Mouse (Mus musculus): ENCODE measurements around the gene Zfp146. TPM values are rescaled to one million over a fixed set of nuclear protein-coding genes. Genes with fewer than 3 reads are reported as not detected.
"Not testable (repeated sequence)": the region's sequence is repeated elsewhere in the genome, so short reads cannot be mapped to it uniquely, and the experiment has no call there.

Zfp146 gene
- polyA plus RNA-seq, 1 experiment = 17.8 TPM

DNA sequence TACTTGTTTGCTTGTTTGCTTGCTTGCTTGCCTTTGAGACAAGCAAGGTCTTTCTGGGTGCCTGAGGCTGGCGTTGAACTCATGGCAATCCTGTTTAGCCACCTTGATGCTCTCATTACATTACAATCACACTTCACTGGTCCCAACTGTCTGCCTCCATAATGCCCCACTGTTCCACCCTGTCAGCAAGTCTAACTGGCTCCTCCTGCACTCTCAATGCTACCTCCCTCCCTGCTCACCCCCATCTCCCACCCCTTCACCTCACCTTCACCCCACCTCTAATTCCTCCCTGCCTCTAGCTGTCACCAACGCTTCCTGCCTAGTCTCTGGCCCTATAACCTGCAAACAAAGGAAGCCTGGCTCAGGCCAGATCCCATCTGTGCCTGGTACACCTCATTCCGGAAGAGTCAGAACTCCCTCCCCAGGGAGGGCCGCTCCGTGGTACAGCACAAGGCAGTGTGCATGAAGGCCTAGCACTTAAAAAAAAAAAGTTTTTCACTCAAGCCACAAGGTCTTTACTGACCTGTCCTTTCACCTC lies 28.1 kb upstream of the Zfp146 start:
- Histone ChIP-seq H3K4me1 (ENCODE audit: control insufficient read depth, insufficient read depth, insufficient read length, low read length) (0 out of 2 replicates have a peak, but pooled peaks cover 7% of the 10 kb centered on the region), H3K27ac (replicated peaks; ENCODE audit: low read depth, low read length) (0 out of 2 replicates have a peak overlapping the region, but pooled peaks have one; percentile 14), H3K4me3 (ENCODE audit: insufficient read depth, low read depth, low read length) (no peak overlapping the region)

DNA sequence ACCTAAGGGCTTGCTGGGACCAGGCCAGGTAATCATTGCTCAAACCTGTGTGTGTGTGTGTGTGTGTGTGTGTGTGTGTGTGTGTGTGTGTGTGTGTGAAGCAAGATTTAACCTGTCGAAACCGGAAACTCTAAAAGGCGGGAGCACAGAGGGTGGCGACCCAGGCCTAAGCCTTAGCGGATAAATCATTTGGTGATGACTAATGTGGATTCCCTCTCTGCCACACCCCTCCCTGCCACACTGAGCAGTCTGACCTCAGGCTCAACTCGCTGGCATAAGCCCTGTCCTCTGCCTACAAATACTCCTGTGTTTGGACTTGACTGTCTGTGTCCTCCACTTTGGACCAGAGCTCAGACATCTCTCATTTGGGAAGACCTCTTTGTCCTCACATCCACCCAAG lies 26.6 kb upstream of the Zfp146 start:
- H3K27ac ChIP-seq (replicated peaks; ENCODE audit: low read depth, low read length) = no peak overlapping the region; the same call in 1 of the 2 replicates
- H3K4me3 ChIP-seq (ENCODE audit: insufficient read depth, low read depth, low read length) = no peak overlapping the region
- H3K4me1 ChIP-seq (ENCODE audit: control insufficient read depth, insufficient read depth, insufficient read length, low read length) = 0 out of 2 replicates have a peak, but pooled peaks cover 7% of the 10 kb centered on the region

DNA sequence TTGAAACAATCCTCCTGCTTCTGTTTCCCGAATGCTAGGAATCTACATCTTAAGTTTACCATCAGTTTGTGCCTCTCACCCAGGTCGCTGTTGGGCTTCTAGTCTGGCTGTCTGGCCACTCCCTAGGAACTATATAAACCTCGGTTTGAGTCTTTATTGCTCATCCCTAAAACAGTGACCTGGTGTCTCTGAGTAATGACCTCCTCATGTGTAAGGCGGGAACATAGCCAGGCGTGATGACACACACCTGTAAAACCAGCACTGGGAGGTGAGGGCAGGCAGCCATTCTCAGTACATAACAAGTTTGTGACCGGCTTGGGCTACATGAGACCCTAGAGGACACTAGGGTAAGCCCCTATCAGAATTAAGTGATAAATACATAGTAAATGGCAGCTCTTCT lies 25.9 kb upstream of the Zfp146 start:
- H3K27ac ChIP-seq (replicated peaks; ENCODE audit: low read depth, low read length) = no peak overlapping the region
- H3K4me3 ChIP-seq (ENCODE audit: insufficient read depth, low read depth, low read length) = 0 out of 2 replicates have a peak overlapping the region, but pooled peaks have one; percentile 8
- 0 out of 2 replicates have a peak, but pooled peaks cover 7% of the 10 kb centered on the region for H3K4me1 ChIP-seq (ENCODE audit: control insufficient read depth, insufficient read depth, insufficient read length, low read length)

GRCm38 (mm10) chr7:30194884-30195283 lies 25.3 kb upstream of the Zfp146 start:
- peak overlapping the region; percentile 98 for H3K27ac ChIP-seq (replicated peaks; ENCODE audit: low read depth, low read length)

GRCm38 (mm10) chr7:30194101-30194831 lies 24.7 kb upstream of the Zfp146 start:
- Histone ChIP-seq H3K4me3 (ENCODE audit: insufficient read depth, low read depth, low read length) (peak overlapping the region; percentile 94), H3K4me1 (ENCODE audit: control insufficient read depth, insufficient read depth, insufficient read length, low read length) (0 out of 2 replicates have a peak, but pooled peaks cover 7% of the 10 kb centered on the region), H3K27ac (replicated peaks; ENCODE audit: low read depth, low read length) (peak overlapping the region; percentile 98)

More at GRCm38 (mm10) chr7:30194884-30195283, 25.3 kb upstream of the Zfp146 start:
- Histone ChIP-seq H3K4me3 (ENCODE audit: insufficient read depth, low read depth, low read length) (peak overlapping the region; percentile 94), H3K4me1 (ENCODE audit: control insufficient read depth, insufficient read depth, insufficient read length, low read length) (0 out of 2 replicates have a peak, but pooled peaks cover 7% of the 10 kb centered on the region)

GRCm38 (mm10) chr7:30193581-30194100 lies 24.1 kb upstream of the Zfp146 start:
- peak overlapping the region; percentile 94 for H3K4me3 ChIP-seq (ENCODE audit: insufficient read depth, low read depth, low read length)
- H3K27ac ChIP-seq (replicated peaks; ENCODE audit: low read depth, low read length) = no peak overlapping the region
- H3K4me1 ChIP-seq (ENCODE audit: control insufficient read depth, insufficient read depth, insufficient read length, low read length) = 0 out of 2 replicates have a peak, but pooled peaks cover 7% of the 10 kb centered on the region

DNA sequence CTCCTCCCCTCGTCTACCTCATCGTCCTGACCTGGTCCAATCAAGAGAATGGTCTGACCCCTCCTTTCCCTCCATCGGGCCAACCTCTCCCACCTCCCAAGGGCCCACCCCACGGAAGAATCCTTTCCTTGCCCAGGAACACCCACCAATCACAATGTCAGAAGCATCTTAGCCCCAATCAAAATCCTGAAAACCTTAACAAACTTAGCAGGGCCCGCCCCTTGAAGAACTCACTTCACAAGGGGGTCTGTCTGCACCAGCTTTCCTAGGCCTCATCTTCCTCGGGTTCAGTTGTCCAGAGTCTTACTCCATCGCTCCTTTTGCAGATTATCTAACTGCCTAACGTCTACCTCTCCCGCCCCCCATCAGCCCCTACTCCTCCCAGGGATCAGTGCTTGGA lies 23.5 kb upstream of the Zfp146 start:
- Histone ChIP-seq H3K4me3 (ENCODE audit: insufficient read depth, low read depth, low read length) (peak overlapping the region; percentile 45), H3K4me1 (ENCODE audit: control insufficient read depth, insufficient read depth, insufficient read length, low read length) (0 out of 2 replicates have a peak, but pooled peaks cover 5% of the 10 kb centered on the region), H3K27ac (replicated peaks; ENCODE audit: low read depth, low read length) (no peak overlapping the region)

GRCm38 (mm10) chr7:30192088-30192487 lies 22.5 kb upstream of the Zfp146 start:
- H3K4me1 ChIP-seq (ENCODE audit: control insufficient read depth, insufficient read depth, insufficient read length, low read length) = 0 out of 2 replicates have a peak, but pooled peaks cover 2% of the 10 kb centered on the region
- H3K4me3 ChIP-seq (ENCODE audit: insufficient read depth, low read depth, low read length) = no peak overlapping the region
- H3K27ac ChIP-seq (replicated peaks; ENCODE audit: low read depth, low read length) = no peak overlapping the region

DNA sequence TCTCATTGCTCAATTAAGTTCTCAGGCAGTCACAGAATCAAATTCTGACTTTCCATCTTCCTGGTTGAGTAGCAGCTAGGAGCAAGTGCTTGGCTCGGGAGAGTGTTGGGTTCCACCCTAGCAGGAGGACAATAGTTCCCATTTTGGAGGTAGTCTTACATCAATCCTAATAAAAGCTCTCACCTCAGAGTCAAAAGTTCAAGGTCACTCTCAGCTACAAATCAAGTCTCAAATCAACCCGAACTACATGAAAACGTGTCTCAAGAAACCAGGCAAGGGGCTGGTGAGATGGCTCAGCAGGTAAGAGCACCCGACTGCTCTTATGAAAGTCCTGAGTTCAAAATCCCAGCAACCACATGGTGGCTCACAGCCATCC lies 19.6 kb upstream of the Zfp146 start:
- Histone ChIP-seq H3K4me3 (ENCODE audit: insufficient read depth, low read depth, low read length) (no peak overlapping the region), H3K27ac (replicated peaks; ENCODE audit: low read depth, low read length) (no peak overlapping the region), H3K4me1 (ENCODE audit: control insufficient read depth, insufficient read depth, insufficient read length, low read length) (0 out of 2 replicates have a peak, but pooled peaks cover 2% of the 10 kb centered on the region)

DNA sequence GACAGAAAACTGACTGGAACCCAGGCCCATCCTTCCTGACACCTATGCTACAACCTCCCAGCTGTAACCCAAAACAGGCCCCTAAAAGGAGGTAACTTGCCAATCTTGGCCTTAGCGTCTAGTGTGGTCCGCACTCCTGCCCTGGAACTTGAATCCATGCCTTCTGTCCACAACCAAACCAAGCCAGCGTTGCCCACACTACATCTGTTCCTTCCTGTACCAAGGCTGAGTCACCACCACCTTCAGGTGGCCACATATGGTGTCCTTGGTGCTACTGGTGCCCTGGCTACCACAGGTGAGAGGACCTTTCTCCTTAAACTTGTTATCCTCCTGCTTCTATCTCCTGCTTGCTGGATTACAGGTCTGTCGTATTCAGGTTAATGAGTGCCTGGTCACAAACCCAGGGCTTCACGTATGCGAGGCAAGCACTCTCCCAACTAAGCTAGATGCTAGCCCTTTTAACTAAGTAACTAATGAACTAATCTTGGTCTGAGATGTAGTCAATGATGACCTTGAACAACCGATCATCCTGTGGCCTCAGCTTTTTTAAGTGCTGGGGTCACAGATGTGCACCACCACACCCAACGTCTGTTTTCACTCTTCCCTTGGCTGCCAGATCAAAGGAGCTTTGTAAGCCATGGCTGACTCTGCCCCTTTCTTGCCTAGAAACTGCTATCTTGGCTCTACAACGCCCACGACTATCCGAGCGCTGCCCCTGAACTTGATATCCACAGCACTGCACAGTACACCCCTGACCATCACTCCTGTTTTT lies 19.0 kb upstream of the Zfp146 start:
- Histone ChIP-seq H3K4me1 (ENCODE audit: control insufficient read depth, insufficient read depth, insufficient read length, low read length) (0 out of 2 replicates have a peak, but pooled peaks cover 2% of the 10 kb centered on the region), H3K4me3 (ENCODE audit: insufficient read depth, low read depth, low read length) (no peak overlapping the region), H3K27ac (replicated peaks; ENCODE audit: low read depth, low read length) (no peak overlapping the region)

GRCm38 (mm10) chr7:30184641-30185348 lies 15.2 kb upstream of the Zfp146 start:
- peak overlapping the region; percentile 82 for H3K27ac ChIP-seq (replicated peaks; ENCODE audit: low read depth, low read length)
- H3K4me1 ChIP-seq (ENCODE audit: control insufficient read depth, insufficient read depth, insufficient read length, low read length) = no peaks in the 10 kb centered on the region
- peak overlapping the region; percentile 66 for H3K4me3 ChIP-seq (ENCODE audit: insufficient read depth, low read depth, low read length)

GRCm38 (mm10) chr7:30183879-30184289 lies 14.3 kb upstream of the Zfp146 start, which contains the start of gene Cox7a1:
Cox7a1 (plus strand) TSS chr7:30184144.
- Histone ChIP-seq H3K27ac (replicated peaks; ENCODE audit: low read depth, low read length) (peak within 1 kb of the TSS; percentile 82), H3K4me1 (ENCODE audit: control insufficient read depth, insufficient read depth, insufficient read length, low read length) (no peaks in the 10 kb centered on the region)

DNA sequence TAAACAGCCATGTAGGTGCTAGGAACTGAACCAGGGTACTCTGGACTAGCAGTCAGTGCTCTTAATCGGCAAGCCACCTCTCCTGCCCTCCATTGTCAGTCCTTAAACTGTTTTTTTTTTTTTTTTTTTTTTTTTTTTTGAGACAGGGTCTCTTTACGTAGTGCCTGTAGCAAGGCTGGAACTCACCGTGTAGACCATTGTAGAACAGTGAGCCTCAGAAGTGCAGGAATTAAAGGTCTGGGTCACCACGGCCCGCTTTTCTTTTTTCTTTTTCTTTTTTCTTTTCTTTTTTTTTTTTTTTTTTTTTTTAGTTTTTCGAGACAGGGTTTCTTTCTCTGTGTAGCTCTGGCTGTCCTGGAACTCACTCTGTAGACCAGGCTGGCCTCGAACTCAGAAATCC lies 13.6 kb upstream of the Zfp146 start:
- H3K27ac ChIP-seq (replicated peaks; ENCODE audit: low read depth, low read length); H3K4me3 ChIP-seq (ENCODE audit: insufficient read depth, low read depth, low read length): not testable (repeated sequence)

More at GRCm38 (mm10) chr7:30183879-30184289, 14.3 kb upstream of the Zfp146 start, which contains the start of gene Cox7a1:
- peak within 1 kb of the TSS; percentile 66 for H3K4me3 ChIP-seq (ENCODE audit: insufficient read depth, low read depth, low read length)

GRCm38 (mm10) chr7:30181929-30182328 lies 12.4 kb upstream of the Zfp146 start:
- not testable (repeated sequence) for H3K4me3 ChIP-seq (ENCODE audit: insufficient read depth, low read depth, low read length); H3K4me1 ChIP-seq (ENCODE audit: control insufficient read depth, insufficient read depth, insufficient read length, low read length); H3K27ac ChIP-seq (replicated peaks; ENCODE audit: low read depth, low read length)

More for the DNA sequence above, 13.6 kb upstream of the Zfp146 start:
- H3K4me1 ChIP-seq (ENCODE audit: control insufficient read depth, insufficient read depth, insufficient read length, low read length) = not testable (repeated sequence)

All from brown adipose tissue, adult 24 weeks (tissue).